Mouse (Mus musculus) urinary bladder, postnatal 36 days (tissue): ENCODE results near the gene Apoh.

Experiments
- DNase-seq, 2 experiments: peaks; one replicate each; pipeline ENCODE4 v3.0.0; 2022; ENCODE audit warnings: low spot score in 2 of 2, mixed read lengths in 1 of 2

Gene Apoh

DNA sequence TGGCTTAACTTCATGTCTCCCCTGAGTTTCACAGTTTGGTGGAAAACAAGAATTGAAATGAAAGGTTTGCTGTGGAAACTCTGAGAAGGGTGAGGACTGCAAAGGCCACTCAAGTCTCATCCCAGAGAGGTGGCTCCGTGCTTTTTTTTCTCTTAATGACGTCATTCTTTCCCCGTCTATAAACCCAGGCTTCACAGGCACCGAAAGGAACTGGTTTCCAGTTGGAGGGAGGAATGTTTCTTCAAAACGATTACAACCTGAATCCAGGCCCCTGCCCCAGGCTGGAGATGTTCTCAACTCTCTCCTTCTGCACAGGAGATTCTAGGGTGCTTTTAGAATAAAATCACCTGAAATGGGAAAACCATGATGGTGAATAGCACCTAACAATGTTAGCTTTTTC lies 10.1 kb upstream of the Apoh start:
- DNase-seq = no peak

DNA sequence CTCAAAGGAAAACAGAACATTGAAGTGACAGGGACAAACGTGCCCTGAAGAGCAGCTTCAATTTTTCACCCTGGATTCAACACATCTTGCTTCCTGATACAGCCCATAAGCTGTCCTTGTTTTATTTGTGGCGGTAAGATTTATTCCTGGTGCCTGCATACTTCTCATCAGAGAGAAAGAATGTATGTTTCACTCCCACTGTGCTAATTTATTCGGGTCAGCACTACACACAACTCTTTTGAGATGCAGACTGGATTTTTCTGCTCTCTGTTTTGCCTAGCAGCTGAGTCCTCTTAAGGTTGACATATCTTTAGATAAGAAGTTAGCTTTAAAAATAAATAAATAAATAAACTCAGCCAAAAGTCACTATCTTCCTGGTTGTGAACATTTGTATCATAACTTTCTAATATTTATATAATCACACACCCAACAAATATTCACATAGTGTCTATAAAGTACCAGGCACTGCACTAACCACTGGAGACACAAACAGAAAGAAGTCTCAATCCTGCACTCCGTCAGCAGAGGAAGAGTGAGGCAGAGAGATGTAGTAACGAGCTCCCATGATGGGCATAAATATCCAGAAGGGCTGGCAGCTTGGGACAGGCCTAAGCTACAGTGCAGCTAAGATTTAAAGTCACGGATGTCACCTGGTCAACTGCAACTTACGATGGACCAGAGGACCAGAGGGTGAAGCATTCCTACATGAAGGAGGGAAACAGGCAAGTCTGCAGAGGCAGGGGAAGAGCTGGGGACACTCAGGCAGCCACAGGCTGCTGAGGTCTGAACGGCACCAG lies 9.4 kb upstream of the Apoh start:
- no peak for DNase-seq

DNA sequence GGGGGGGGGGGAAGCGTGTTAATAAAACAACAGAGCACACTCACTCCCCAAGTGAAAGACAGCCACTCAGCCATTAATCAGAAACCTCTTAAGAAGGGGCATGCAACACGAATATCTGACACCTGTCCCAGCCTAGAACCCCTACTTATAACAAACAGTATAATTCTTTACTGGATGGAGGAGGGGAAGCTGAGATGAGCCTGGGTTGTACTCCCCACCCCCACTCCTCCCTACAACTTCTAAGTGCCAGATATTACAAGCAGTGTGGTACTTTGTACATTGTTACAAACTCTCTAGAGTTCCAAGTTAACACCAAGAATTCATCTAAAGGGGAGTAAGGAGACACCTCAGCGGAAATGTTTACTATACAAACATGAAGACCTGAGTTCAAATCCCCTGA lies 8.5 kb upstream of the Apoh start:
- no peak for DNase-seq

GRCm38 (mm10) chr11:108335536-108335935 lies 7.6 kb upstream of the Apoh start:
- no peak for DNase-seq

GRCm38 (mm10) chr11:108336445-108336844 lies 6.7 kb upstream of the Apoh start:
- DNase-seq = no peak

- no peak for DNase-seq
Measured at GRCm38 (mm10) chr11:108340293-108340692, 2.9 kb upstream of the Apoh start.

DNA sequence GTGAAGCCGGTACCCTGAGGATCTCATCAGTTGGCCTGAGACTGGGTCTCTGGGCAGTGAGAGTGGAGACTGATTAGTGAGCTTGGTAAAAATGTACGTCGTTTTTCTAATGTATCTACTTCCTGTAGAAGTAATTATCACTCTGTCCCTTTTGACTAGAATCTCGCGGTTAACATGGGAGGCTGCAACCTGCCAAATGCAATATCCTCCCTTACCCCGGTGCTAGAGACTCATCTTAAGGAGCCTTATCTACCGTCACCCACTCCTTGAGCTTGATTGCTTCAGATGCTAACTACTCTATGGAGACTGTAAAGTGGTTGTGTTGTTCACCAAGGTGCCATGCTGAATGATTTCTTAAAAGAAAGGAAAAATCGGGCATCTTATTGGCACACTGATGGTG lies 1.4 kb upstream of the Apoh start:
- no peak for DNase-seq

- peak; percentile 89 to 90 for DNase-seq
Measured at GRCm38 (mm10) chr11:108343789-108344462, 772 bp downstream of the Apoh start, which contains the start of gene Prkca. Gene Prkca (minus strand): TSS chr11:108343928.

DNA sequence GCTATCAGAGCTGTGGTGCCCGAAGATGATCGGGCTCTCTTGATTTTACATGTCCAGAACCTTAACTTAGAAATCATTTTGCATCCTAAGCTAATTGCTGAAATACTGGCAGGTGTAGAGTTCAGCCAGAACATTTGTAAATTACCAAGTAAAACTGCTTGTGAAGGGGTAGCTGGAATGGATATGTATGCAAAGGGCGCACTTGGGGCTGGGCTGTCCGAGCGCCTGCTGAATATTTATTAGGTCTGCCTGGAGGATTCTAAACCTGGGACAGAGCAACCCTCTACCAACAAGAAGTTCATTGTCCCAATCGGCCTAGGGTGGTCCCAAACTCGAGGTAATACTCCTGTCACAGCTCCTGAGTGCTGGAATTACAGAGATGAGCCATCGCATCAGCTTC lies 1.6 kb downstream of the Apoh start:
- DNase-seq = no peak

DNA sequence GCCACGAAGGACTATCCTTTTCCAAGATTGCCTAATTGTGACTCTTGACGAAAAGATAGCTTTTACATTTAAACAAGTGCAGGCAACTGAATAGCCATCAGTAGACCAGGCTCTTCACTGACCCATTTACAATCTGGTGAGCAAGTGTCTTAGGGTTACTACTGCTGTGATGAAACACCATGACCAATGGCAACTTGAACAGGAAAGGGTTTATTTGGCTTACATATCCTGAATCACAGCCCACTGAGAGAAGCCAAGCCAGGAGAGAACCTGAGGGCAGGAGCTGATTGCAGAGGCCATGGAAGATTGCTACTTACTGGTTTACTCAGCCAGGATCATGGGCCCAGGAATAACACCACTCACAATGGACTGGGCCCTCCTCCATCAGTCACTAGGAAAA lies 2.2 kb downstream of the Apoh start:
- no peak for DNase-seq

DNA sequence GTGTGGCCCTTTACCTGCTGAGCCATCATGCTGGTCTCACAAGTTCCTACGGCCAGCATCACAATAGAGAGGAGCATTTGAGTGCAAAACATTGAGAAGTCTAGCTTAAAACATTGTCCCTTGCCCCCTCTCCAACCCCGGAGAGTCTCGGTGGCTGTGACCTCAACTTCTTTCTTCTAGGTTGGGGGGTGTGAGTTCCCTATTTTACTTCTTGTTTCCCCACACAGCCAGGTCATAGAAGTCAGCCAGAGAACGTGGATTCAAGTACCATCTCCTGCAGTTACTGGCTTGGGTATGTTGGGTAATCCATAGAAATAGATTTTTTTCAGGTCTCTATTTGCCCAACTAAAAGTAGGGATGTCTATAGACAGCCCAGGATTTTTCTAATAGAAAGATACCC lies 7.6 kb downstream of the Apoh start:
- DNase-seq = no peak

DNA sequence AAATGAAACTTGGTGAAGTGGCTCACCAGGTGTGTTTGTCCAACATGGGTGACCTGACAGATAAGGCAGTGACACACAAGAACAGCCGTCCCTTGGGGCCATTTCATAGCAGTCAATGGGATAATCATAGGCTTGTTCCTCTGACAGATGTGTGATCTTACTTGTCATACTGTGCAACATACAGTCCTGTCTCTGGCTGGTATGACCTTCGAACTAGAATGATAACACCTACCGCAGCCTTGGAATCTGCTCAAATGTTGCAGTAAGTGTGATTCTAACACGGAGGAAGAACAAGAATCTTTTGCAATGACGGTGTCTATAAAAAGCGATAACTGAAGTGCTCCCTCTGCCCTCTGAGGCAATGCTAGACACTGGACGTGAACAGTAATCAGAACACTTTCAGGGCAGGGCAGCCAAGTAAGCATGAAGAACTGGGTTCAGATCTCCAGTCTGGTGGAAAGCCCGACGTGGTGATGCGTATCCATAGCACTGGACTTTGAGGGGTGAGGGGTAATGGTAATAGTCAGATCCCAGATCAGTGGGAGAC lies 9.8 kb downstream of the Apoh start:
- DNase-seq = no peak

DNA sequence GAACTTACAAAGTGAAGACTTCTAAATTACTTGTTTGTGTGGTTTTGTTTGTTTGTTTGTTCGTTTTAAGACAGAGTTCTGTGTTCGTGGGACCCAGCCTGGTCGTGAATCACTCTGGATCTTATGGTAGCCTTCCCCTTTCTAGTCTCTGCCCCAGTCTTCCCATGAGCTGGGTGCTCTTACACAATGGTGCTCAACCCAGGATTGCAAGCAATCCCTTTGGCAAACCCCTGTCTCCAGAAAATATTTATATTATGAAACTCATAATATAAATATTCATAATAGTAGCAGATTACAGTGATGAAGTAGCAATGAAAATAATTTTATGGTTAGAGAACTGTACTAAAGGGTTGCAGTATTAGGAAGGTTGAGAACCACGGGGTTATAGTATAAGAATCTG lies 12.9 kb downstream of the Apoh start:
- DNase-seq = no peak

- no peak for DNase-seq
Measured at GRCm38 (mm10) chr11:108358911-108359310, 15.8 kb downstream of the Apoh start.

GRCm38 (mm10) chr11:108360983-108361382 lies 17.8 kb downstream of the Apoh start:
- DNase-seq = no peak

GRCm38 (mm10) chr11:108362965-108363364 lies 19.8 kb downstream of the Apoh start:
- no peak for DNase-seq

- no peak for DNase-seq
Measured at GRCm38 (mm10) chr11:108363991-108364390, 20.8 kb downstream of the Apoh start.

DNA sequence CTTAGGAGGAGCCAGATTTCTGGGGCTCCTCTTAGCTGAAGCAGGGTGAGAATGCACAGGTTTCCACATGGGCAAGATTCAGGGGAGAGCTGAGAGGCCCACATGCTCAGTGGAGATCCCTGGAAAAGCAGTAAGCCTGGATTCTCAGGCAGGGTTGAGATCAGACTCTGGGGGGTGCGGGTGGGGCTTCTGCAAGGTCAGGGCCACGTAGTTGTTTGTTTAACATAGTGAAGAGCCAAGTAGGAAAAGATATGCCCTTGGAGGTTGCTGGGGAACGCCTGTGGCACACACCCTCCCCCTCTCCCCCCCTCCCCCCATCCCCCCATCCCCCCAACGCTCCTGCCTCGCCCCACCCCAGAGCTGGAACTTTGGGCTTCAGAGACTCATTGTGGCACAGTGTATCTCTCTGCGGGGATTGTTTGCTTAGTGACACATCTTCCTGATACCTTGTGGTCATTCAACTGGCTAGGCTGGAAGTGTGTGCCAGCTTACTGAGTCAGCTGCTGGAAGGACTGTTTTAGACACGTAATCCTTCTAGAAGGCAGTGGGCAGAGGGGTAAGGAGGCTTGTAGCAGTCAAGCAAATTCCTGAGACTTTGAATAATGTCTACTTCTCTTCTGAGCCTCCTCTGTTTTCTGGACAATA lies 21.9 kb downstream of the Apoh start:
- peak; percentile 63 to 65 for DNase-seq

DNA sequence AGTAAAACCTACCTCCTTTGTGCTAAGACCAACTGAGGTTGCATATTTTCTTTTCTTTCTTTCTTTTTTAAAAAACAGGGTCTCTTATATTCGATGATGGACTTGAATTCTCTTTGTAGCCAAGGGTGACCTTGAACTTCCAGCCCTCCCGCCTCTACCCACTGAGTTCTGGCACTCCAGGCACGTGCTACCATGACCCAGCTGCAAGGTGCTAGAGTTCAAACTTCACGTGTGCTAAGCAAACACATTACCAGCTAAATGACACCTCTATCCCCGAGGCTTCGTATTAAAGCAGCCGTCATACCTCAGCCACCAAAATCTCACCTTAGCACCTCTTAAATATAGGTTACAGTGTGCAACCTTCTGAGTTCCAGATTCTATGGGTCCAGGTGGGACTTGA lies 22.4 kb downstream of the Apoh start:
- no peak for DNase-seq

GRCm38 (mm10) chr11:108367046-108367445 lies 23.9 kb downstream of the Apoh start:
- DNase-seq = no peak

GRCm38 (mm10) chr11:108376815-108377214 lies 33.7 kb downstream of the Apoh start:
- DNase-seq = no peak

DNA sequence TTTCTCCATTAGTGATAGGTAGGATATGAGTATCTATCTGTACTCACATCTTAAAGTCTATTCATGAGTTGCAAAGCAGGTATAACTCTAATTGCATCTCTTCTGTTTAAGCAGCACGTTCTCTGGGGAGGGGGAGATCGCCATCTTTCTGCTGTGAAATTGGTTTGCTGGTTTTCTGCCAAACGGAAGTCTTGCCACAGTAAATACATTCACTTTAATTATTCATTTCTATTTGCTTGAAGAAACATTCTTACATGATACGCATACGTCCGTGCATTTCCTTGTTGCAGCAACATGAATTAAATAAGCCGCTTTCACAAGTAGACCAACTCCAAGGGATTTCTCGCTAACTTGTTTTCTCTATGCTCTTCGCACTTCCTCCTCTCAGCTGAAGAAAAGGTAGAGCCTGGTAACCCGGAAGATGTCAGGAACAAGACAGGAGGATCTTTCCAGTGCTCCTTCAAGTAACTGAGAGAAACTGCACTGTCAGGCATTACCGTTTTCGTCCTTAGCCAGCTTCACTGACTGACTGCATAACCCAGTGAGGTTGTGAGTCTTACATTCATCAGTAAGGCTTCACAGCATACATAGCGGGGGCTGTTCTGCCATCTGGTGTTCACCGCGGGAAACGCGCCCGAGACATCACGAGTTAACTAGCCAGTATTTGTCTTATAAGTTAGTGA lies 34.7 kb downstream of the Apoh start:
- peak; percentile 74 to 79 for DNase-seq
